In genomic region chr9:41583276-41583675, GRCm38 (mm10) we compare ENCODE assay signal across 10 mouse cellular contexts.
DNase-seq lines count a peak whose midpoint lies in the region; ATAC-seq lines count a peak whose summit lies in the region.
"Had no signal": no experiment of that assay in that cellular context is flagged by ENCODE, and none has a peak within 500 bp of the region (broad histone marks: within the 10 kb centered on the region; RNA-seq: fewer than 3 reads in every experiment).

No protein-coding gene starts in this region.

- 62% methylated on average over 8 of the region's 8 CpGs for WGBS in heart, embryonic 11.5 days (ENCODE audit: insufficient replicate concordance)
- 3% methylated on average over 8 of the region's 8 CpGs for WGBS in forebrain, embryonic 15.5 days
- WGBS in limb, embryonic 15.5 days: 11% methylated on average over 8 of the region's 8 CpGs

- H3K4me2 ChIP-seq in heart, embryonic 11.5 days: peak overlapping the region; percentile 71
- peak overlapping the region; percentile 52 for H3K4me2 ChIP-seq in forebrain, embryonic 15.5 days (replicated peaks)
- H3K4me2 ChIP-seq in limb, embryonic 15.5 days: peak overlapping the region; percentile 45

- peak overlapping the region; percentile 64 for H3K27ac ChIP-seq in heart, embryonic 11.5 days (ENCODE audit: low read depth, low read length)
- H3K27ac ChIP-seq in forebrain, embryonic 15.5 days (replicated peaks): peak overlapping the region; percentile 100
- H3K27ac ChIP-seq in limb, embryonic 15.5 days: peak overlapping the region; percentile 97

- intact Hi-C loops in heart, postnatal 36 days (cut with DNase I): loop anchor here (5.0 kb wide), 2 partner anchors 154 to 309 kb away; no protein-coding TSS in a partner anchor

- no peak for ATAC-seq in heart, embryonic 11.5 days (replicated peaks; ENCODE audit: insufficient number of reproducible peaks, low FRiP score, low TSS enrichment)
- ATAC-seq in forebrain, embryonic 15.5 days (replicated peaks): no peak
- ATAC-seq in limb, embryonic 15.5 days (ENCODE audit: insufficient number of reproducible peaks, low FRiP score, low TSS enrichment, low read depth): no peak

- no peaks in the 10 kb centered on the region for H3K27me3 ChIP-seq in heart, embryonic 11.5 days (ENCODE audit: control insufficient read depth, insufficient read depth, low read length)
- H3K27me3 ChIP-seq in forebrain, embryonic 15.5 days: no peaks in the 10 kb centered on the region
- no peaks in the 10 kb centered on the region for H3K27me3 ChIP-seq in limb, embryonic 15.5 days

- no peaks in the 10 kb centered on the region for H3K9me3 ChIP-seq in heart, embryonic 11.5 days (replicated peaks; ENCODE audit: control insufficient read depth, low read length)
- no peaks in the 10 kb centered on the region for H3K9me3 ChIP-seq in forebrain, embryonic 15.5 days
- no peaks in the 10 kb centered on the region for H3K9me3 ChIP-seq in limb, embryonic 15.5 days
- H3K9me3 ChIP-seq: megakaryocyte, embryonic 14.5 days had no signal

- H3K9ac ChIP-seq in heart, embryonic 11.5 days (ENCODE audit: low read depth, low read length): peak overlapping the region; percentile 68
- H3K9ac ChIP-seq in forebrain, embryonic 15.5 days (replicated peaks): peak overlapping the region; percentile 94
- peak overlapping the region; percentile 44 for H3K9ac ChIP-seq in limb, embryonic 15.5 days

- peaks cover 3% of the 10 kb centered on the region; the same call in 1 of the 2 replicates for H3K36me3 ChIP-seq in heart, embryonic 11.5 days (ENCODE audit: control insufficient read depth, insufficient read depth, low read length)
- H3K36me3 ChIP-seq in forebrain, embryonic 15.5 days: no peaks in the 10 kb centered on the region; the same call in 1 of the 2 replicates
- H3K36me3 ChIP-seq in limb, embryonic 15.5 days: peaks cover 8% of the 10 kb centered on the region; the same call in 1 of the 2 replicates

- no peak for DNase-seq in heart, postnatal 36 days
- DNase-seq in 3T3-L1 (ENCODE audit: low read depth, low spot score): peak; percentile 42
- no peak for DNase-seq in thymus, postnatal 25 days
- no peak for DNase-seq in testis, postnatal 14 days (ENCODE audit: low spot score)
- DNase-seq in left cerebral cortex, adult 18-20 months (ENCODE audit: low spot score in 2 of 2): no peak
- DNase-seq: B cell, adult 2 months had no signal

- peaks cover 4% of the 10 kb centered on the region; the same call in 1 of the 2 replicates for H3K4me1 ChIP-seq in heart, embryonic 11.5 days (ENCODE audit: control insufficient read depth, insufficient read depth, low read length)
- H3K4me1 ChIP-seq in forebrain, embryonic 15.5 days: peaks cover 25% of the 10 kb centered on the region
- peaks cover 23% of the 10 kb centered on the region for H3K4me1 ChIP-seq in limb, embryonic 15.5 days
- H3K4me1 ChIP-seq: megakaryocyte, embryonic 14.5 days had no signal

- H3K4me3 ChIP-seq in heart, embryonic 11.5 days (ENCODE audit: low read depth, low read length): peak overlapping the region; percentile 62
- peak overlapping the region; percentile 75 for H3K4me3 ChIP-seq in forebrain, embryonic 15.5 days
- H3K4me3 ChIP-seq in limb, embryonic 15.5 days: peak overlapping the region; percentile 58
- H3K4me3 ChIP-seq: megakaryocyte, embryonic 14.5 days had no signal

Comparison
In these comparisons a context has a peak if more than half of its experiments do, and no peak if none do; other contexts are left out.
1. H3K9ac ChIP-seq: peak in every context shown above with its lines; median percentile 94 in forebrain, embryonic 15.5 days; 68 in heart, embryonic 11.5 days; 44 in limb, embryonic 15.5 days.